Mouse (Mus musculus): Measurements from ENCODE around the gene Gm37240. TPM values are rescaled to one million over a fixed set of nuclear protein-coding genes. Genes with fewer than 3 reads are reported as not detected.

Gene Gm37240
- total and polyA plus RNA-seq, 3 experiments, result not detected

- TF ChIP-seq TAL1 (conservative IDR thresholded peaks at IDR 0.05; ENCODE audit: low read depth, low read length) (no peak), GATA1 (IDR thresholded peaks at IDR 0.05; ENCODE audit: borderline replicate concordance, low read length) (no peak), POLR2AphosphoS5 (IDR thresholded peaks at IDR 0.05; ENCODE audit: insufficient replicate concordance, low read depth, low read length) (no peak), GATA2 (IDR thresholded peaks at IDR 0.05; ENCODE audit: borderline replicate concordance, low read depth, low read length) (no peak), CTCF (IDR thresholded peaks at IDR 0.05; ENCODE audit: low read depth, low read length) (no peak)
- ATAC-seq (ENCODE audit: extremely low read depth, insufficient number of reproducible peaks, low FRiP score, poor library complexity, severe bottlenecking) (no peak), DNase-seq (ENCODE audit: low spot score) (no peak)
- H3K27me3 ChIP-seq (ENCODE audit: insufficient read depth, low read length), result no peaks in the 10 kb centered on the region
- H3K9me3 ChIP-seq (replicated peaks), result no peaks in the 10 kb centered on the region
- peaks cover 35% of the 10 kb centered on the region for H3K36me3 ChIP-seq (replicated peaks)
- peaks cover 3% of the 10 kb centered on the region; the same call in 1 of the 2 replicates for H3K4me1 ChIP-seq (ENCODE audit: insufficient read depth, low read depth, low read length)
- no peak overlapping the region for H3K4me3 ChIP-seq (ENCODE audit: low read depth, low read length)
These were observed 962.1 kb downstream of the Gm37240 start for GRCm38 (mm10) chr3:84925229-84925628.

DNA sequence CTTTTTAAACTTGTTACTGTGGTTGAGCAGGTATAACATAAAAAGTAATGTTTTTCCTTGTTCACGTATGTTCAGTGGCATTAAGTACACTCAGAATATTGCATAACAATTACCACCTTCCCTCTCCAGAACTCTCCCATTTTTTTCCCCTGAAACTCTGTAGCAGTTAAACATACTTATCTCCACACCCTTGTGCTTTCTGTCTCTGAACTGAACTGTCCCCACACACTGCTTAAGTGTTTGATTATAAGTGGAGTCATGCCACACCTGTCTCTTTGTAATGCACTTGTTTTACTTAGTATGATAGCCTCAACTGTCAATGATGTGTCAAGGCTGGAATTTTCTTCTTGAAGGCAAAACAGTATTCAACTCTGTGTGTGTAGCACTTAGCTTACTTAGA is 963.6 kb downstream of the Gm37240 start:
- TF ChIP-seq POLR2AphosphoS5 (IDR thresholded peaks at IDR 0.05; ENCODE audit: insufficient replicate concordance, low read depth, low read length), result no peak
- TF ChIP-seq TAL1 (conservative IDR thresholded peaks at IDR 0.05; ENCODE audit: low read depth, low read length), result no peak
- TF ChIP-seq GATA1 (IDR thresholded peaks at IDR 0.05; ENCODE audit: borderline replicate concordance, low read length), result no peak
- TF ChIP-seq GATA2 (IDR thresholded peaks at IDR 0.05; ENCODE audit: borderline replicate concordance, low read depth, low read length), result no peak
- no peak for TF ChIP-seq CTCF (IDR thresholded peaks at IDR 0.05; ENCODE audit: low read depth, low read length)
- no peak for ATAC-seq (ENCODE audit: extremely low read depth, insufficient number of reproducible peaks, low FRiP score, poor library complexity, severe bottlenecking)
- no peak for DNase-seq (ENCODE audit: low spot score)
- H3K4me3 ChIP-seq (ENCODE audit: low read depth, low read length), result no peak overlapping the region
- peaks cover 3% of the 10 kb centered on the region; the same call in 1 of the 2 replicates for H3K4me1 ChIP-seq (ENCODE audit: insufficient read depth, low read depth, low read length)
- no peaks in the 10 kb centered on the region for H3K27me3 ChIP-seq (ENCODE audit: insufficient read depth, low read length)
- no peaks in the 10 kb centered on the region for H3K9me3 ChIP-seq (replicated peaks)
- H3K36me3 ChIP-seq (replicated peaks), result peaks cover 31% of the 10 kb centered on the region

DNA sequence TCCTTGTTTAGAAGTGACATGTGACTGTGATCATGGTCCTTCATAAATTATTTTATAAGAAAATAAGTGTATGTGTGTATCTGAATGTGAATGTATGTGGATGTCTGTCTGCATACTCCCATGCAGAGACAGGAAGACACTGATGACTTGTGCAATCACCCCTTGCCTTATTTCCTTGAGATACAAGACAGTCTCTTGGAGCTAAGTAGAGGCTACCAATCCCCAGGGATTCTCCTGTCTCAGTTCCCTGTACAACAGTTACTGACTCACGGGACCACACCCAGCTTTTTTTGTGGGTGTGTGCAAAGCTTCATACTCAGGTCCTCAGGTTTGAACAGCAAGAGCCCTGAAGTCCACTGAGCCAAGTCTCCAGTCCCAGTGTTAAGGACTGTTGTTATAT is 964.1 kb downstream of the Gm37240 start:
- DNase-seq (ENCODE audit: low spot score) (no peak), ATAC-seq (ENCODE audit: extremely low read depth, insufficient number of reproducible peaks, low FRiP score, poor library complexity, severe bottlenecking) (no peak)
- TF ChIP-seq TAL1 (conservative IDR thresholded peaks at IDR 0.05; ENCODE audit: low read depth, low read length) (no peak), CTCF (IDR thresholded peaks at IDR 0.05; ENCODE audit: low read depth, low read length) (no peak), GATA2 (IDR thresholded peaks at IDR 0.05; ENCODE audit: borderline replicate concordance, low read depth, low read length) (no peak), POLR2AphosphoS5 (IDR thresholded peaks at IDR 0.05; ENCODE audit: insufficient replicate concordance, low read depth, low read length) (no peak), GATA1 (IDR thresholded peaks at IDR 0.05; ENCODE audit: borderline replicate concordance, low read length) (no peak)
- peaks cover 33% of the 10 kb centered on the region for H3K36me3 ChIP-seq (replicated peaks)
- H3K4me1 ChIP-seq (ENCODE audit: insufficient read depth, low read depth, low read length), result peaks cover 3% of the 10 kb centered on the region; the same call in 1 of the 2 replicates
- H3K9me3 ChIP-seq (replicated peaks), result no peaks in the 10 kb centered on the region
- no peaks in the 10 kb centered on the region for H3K27me3 ChIP-seq (ENCODE audit: insufficient read depth, low read length)
- H3K4me3 ChIP-seq (ENCODE audit: low read depth, low read length), result no peak overlapping the region

- Histone ChIP-seq H3K36me3 (replicated peaks) (peaks cover 35% of the 10 kb centered on the region), H3K9me3 (replicated peaks) (no peaks in the 10 kb centered on the region), H3K4me3 (ENCODE audit: low read depth, low read length) (no peak overlapping the region), H3K27me3 (ENCODE audit: insufficient read depth, low read length) (no peaks in the 10 kb centered on the region), H3K4me1 (ENCODE audit: insufficient read depth, low read depth, low read length) (peaks cover 3% of the 10 kb centered on the region; the same call in 1 of the 2 replicates)
- ATAC-seq (ENCODE audit: extremely low read depth, insufficient number of reproducible peaks, low FRiP score, poor library complexity, severe bottlenecking) (no peak), DNase-seq (ENCODE audit: low spot score) (no peak)
- TF ChIP-seq GATA2 (IDR thresholded peaks at IDR 0.05; ENCODE audit: borderline replicate concordance, low read depth, low read length) (no peak), CTCF (IDR thresholded peaks at IDR 0.05; ENCODE audit: low read depth, low read length) (no peak), TAL1 (conservative IDR thresholded peaks at IDR 0.05; ENCODE audit: low read depth, low read length) (no peak), GATA1 (IDR thresholded peaks at IDR 0.05; ENCODE audit: borderline replicate concordance, low read length) (no peak), POLR2AphosphoS5 (IDR thresholded peaks at IDR 0.05; ENCODE audit: insufficient replicate concordance, low read depth, low read length) (no peak)
These were observed 965.5 kb downstream of the Gm37240 start for GRCm38 (mm10) chr3:84921704-84922420.

DNA sequence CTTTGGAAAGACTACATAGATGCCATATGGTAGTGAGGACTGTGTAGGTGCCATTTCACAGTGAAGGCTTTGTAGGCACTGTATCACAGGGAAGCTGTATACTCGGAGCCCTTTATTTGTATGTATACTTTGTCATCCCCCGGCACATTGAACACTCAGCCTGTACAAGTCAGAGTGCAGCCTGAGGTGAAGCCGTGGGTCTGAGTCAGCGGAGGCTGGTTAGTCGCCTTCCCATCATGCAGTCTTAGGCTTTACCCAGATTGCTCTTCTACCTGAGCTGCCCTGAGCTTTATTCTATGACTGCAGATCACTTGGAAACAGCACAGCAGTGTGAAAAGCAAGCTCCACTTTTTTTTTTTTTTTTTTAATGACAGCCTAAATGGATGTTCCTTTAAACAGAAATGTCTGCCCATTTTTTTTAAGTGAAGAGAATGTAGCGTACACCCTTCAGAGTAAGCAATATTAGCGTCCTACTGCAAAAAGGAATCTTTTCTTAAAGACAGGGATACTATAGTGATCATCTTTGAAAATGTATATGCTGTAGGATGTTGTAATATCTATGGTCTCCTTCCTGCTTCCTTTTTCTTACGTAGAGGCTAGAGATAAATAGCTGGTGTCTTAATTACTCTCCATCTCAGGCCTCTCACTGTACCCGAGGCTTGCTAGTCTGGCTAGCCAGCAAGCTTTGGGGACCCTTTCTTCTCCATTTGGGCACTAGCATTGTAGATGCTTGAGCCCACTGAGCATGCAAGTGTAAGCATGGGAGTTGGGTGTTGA is 969.2 kb downstream of the Gm37240 start:
- no peak for ATAC-seq (ENCODE audit: extremely low read depth, insufficient number of reproducible peaks, low FRiP score, poor library complexity, severe bottlenecking)
- DNase-seq (ENCODE audit: low spot score), result no peak
- Histone ChIP-seq H3K4me3 (ENCODE audit: low read depth, low read length) (no peak overlapping the region), H3K9me3 (replicated peaks) (no peaks in the 10 kb centered on the region), H3K4me1 (ENCODE audit: insufficient read depth, low read depth, low read length) (no peaks in the 10 kb centered on the region), H3K36me3 (replicated peaks) (peaks cover 28% of the 10 kb centered on the region), H3K27me3 (ENCODE audit: insufficient read depth, low read length) (no peaks in the 10 kb centered on the region)
- TF ChIP-seq POLR2AphosphoS5 (IDR thresholded peaks at IDR 0.05; ENCODE audit: insufficient replicate concordance, low read depth, low read length), result no peak
- no peak for TF ChIP-seq GATA1 (IDR thresholded peaks at IDR 0.05; ENCODE audit: borderline replicate concordance, low read length)

DNA sequence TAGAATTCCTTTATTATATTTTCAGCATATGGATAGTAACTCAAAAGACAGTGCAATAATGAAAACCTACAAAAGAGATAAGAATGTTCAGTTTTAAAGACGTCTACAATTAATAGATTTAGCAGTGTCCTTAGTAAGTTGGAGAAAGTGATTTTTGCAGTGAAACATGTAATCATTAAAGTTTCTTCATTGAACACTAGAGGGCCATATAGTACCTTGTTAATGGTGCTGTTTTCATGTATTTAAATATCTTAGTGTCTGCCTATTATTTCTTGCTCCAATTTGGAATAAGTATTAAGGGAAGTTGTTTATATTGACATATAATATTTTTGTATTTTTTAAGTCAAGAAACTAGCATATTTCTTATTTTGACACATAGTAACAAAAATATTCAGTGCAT is 973.0 kb downstream of the Gm37240 start:
- Histone ChIP-seq H3K4me3 (ENCODE audit: low read depth, low read length) (no peak overlapping the region), H3K36me3 (replicated peaks) (peaks cover 43% of the 10 kb centered on the region), H3K9me3 (replicated peaks) (no peaks in the 10 kb centered on the region), H3K27me3 (ENCODE audit: insufficient read depth, low read length) (no peaks in the 10 kb centered on the region), H3K4me1 (ENCODE audit: insufficient read depth, low read depth, low read length) (peaks cover 10% of the 10 kb centered on the region)
- DNase-seq (ENCODE audit: low spot score), result no peak
- no peak for ATAC-seq (ENCODE audit: extremely low read depth, insufficient number of reproducible peaks, low FRiP score, poor library complexity, severe bottlenecking)
- TF ChIP-seq POLR2AphosphoS5 (IDR thresholded peaks at IDR 0.05; ENCODE audit: insufficient replicate concordance, low read depth, low read length), result no peak
- no peak for TF ChIP-seq GATA2 (IDR thresholded peaks at IDR 0.05; ENCODE audit: borderline replicate concordance, low read depth, low read length)
- TF ChIP-seq GATA1 (IDR thresholded peaks at IDR 0.05; ENCODE audit: borderline replicate concordance, low read length), result no peak
- TF ChIP-seq CTCF (IDR thresholded peaks at IDR 0.05; ENCODE audit: low read depth, low read length), result no peak
- TF ChIP-seq TAL1 (conservative IDR thresholded peaks at IDR 0.05; ENCODE audit: low read depth, low read length), result no peak
